Mouse (Mus musculus): ENCODE measurements around the gene Nxpe2. TPM values are rescaled to one million over a fixed set of nuclear protein-coding genes. Genes with fewer than 3 reads are reported as not detected.
A peak's percentile ranks its signal among the peaks of the same experiment; 100 is the strongest.
"Not testable (repeated sequence)": the region's sequence is repeated elsewhere in the genome, so short reads cannot be mapped to it uniquely, and the experiment has no call there.

The Nxpe2 gene
- polyA plus RNA-seq, 1 experiment from 2014 or later = 1.3 TPM

DNA sequence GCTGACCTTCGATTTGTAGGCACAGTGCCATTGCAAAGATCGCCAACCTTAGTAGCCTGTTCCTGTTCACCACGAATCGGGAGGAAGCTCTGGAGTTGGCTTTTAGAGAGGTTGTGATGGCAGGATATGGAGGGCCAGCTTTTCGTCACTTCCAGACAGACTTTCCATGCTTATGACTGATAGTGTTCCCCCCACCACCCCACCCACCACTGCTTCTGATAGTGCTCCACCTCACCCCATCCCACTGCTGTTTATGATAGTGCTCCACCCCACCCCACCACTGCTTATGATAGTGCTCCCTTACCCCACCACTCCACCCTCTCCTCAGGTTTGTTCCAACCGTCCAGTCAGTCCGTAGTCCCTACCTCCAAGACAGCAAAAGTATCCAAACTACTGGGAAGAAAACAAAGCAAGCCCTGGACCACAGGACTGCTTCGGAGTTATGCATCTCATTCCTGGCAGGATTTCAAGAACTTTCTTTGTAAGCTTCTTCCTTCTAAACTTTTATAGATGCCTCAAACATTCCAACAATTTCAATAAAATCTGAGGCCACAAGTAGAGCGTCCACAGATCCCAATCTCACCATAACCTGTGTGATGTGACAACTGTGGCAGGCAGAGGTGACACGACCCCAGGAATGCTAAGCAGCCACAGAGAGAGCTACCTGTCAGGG, 12.4 kb downstream of the Nxpe2 start:
- Histone ChIP-seq H3K4me3 (no peak overlapping the region), H3K9me3 (no peaks in the 10 kb centered on the region), H3K27me3 (ENCODE audit: poor library complexity, severe bottlenecking) (no peaks in the 10 kb centered on the region), H3K27ac (no peak overlapping the region), H3K4me1 (no peaks in the 10 kb centered on the region; the same call in 1 of the 2 replicates), H3K36me3 (replicated peaks) (no peaks in the 10 kb centered on the region)
- no peak for DNase-seq (ENCODE audit: extremely low spot score, low spot score)
- whole genome bisulfite sequencing = 92% methylated on average over 10 of the region's 10 CpGs

DNA sequence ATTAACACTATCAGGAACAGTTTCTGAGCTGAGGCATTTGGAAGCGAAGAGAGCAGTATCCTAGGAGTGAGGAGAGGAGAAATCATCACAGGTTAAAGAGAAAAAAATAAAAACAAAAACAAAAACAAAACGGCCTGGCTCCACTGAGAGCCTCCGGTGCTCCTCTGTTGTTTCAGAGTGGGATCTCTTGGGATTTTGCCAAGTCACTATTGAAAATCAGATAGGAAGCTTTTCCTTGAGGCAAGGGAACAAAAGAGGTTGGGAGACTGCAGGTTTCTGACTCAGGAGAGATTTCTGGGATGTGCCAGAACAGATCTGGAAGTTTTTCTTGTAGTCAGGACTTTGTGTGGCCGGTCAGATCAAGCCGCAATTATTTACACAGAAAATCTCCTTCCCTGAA, 13.7 kb downstream of the Nxpe2 start:
- no peak for DNase-seq (ENCODE audit: extremely low spot score, low spot score)
- H3K4me1 ChIP-seq = no peaks in the 10 kb centered on the region; the same call in 1 of the 2 replicates
- WGBS = 68% methylated on average over 5 of the region's 5 CpGs
- no peak overlapping the region for H3K4me3 ChIP-seq
- H3K36me3 ChIP-seq (replicated peaks) = no peaks in the 10 kb centered on the region
- no peak overlapping the region for H3K27ac ChIP-seq
- no peaks in the 10 kb centered on the region for H3K27me3 ChIP-seq (ENCODE audit: poor library complexity, severe bottlenecking)
- H3K9me3 ChIP-seq = no peaks in the 10 kb centered on the region

DNA sequence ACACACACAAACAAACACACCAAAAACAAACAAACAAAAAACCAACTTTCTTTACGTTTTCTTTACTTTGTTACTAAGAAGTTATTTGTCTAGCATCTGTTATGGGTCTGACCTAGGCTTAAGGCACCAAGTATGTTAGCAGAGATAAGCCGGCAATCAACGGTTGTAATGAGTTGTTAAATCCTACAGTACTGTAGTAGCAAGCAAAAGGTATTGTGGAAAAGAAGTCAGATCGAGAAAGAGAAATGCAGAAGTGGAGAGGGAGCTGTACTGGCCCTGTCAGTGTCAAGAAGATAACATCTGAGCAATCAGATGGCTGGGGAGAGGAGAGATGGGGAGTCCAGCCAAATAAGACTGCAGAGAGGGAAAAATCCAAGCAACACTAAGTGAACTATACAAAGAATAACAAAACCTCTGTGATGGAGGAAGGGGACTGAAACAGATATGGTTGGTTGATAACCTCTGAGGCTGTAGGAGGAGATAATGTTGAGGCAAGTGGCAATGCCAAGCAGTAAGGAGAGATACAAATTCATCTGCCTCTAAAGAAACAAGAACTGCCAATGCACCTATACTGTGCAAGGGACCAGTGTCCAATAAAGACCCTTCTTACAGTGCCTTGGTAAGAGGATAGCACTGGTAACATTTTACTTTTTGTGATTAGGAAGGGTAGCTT, 14.3 kb downstream of the Nxpe2 start:
- Histone ChIP-seq H3K9me3 (no peaks in the 10 kb centered on the region), H3K4me1 (no peaks in the 10 kb centered on the region; the same call in 1 of the 2 replicates), H3K27ac (no peak overlapping the region), H3K36me3 (replicated peaks) (no peaks in the 10 kb centered on the region), H3K27me3 (ENCODE audit: poor library complexity, severe bottlenecking) (no peaks in the 10 kb centered on the region), H3K4me3 (no peak overlapping the region)
- WGBS = 83% methylated on average over 4 of the region's 4 CpGs
- no peak for DNase-seq (ENCODE audit: extremely low spot score, low spot score)

DNA sequence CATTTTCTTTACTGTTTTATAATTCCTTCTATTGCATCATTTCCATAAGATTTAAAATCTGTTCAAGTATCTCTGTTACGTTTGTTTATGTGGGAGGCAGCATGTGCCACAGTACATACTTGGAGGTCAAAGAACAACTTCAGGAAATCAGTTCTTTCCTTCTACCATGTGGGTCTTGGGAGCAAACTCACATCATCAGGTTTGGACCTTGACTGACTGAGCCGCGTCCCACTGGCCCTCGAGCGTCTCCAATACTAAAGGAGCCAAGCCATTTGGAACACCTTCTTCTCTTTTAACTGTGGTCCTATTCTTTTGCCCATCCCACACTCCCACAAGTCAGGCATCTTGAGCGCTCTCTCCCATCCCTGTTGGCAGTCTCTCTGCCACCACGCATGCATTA, 23.7 kb downstream of the Nxpe2 start:
- no peak for DNase-seq (ENCODE audit: extremely low spot score, low spot score)
- Histone ChIP-seq H3K4me1 (0 out of 2 replicates have a peak, but pooled peaks cover 3% of the 10 kb centered on the region), H3K27me3 (ENCODE audit: poor library complexity, severe bottlenecking) (no peaks in the 10 kb centered on the region), H3K27ac (no peak overlapping the region), H3K4me3 (no peak overlapping the region), H3K36me3 (replicated peaks) (no peaks in the 10 kb centered on the region), H3K9me3 (no peaks in the 10 kb centered on the region)
- WGBS = 94% methylated on average over 7 of the region's 7 CpGs

DNA sequence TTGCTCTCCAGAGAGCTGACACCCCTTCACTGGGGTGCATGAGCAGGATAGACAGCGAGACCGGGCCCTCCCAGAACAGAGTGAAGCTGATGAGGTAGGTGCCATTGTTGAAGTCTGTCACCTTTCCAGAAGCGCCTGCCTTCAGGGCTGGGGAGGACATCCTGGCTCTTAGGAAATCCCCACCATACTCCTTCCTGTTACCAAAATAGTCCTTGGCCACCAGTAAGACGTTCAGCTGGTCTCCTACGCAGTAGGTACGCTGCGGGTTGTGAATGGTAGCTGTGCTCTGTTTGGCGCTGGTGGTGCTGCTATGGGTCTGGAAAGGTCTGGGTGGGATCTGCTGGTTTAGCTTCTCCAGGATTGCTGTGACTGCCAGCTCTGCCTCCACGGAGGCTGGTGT, 26.9 kb downstream of the Nxpe2 start:
- no peaks in the 10 kb centered on the region for H3K36me3 ChIP-seq (replicated peaks)
- DNase-seq (ENCODE audit: extremely low spot score, low spot score) = no peak
- peaks cover 9% of the 10 kb centered on the region; the same call in 1 of the 2 replicates for H3K4me1 ChIP-seq
- H3K27me3 ChIP-seq (ENCODE audit: poor library complexity, severe bottlenecking) = no peaks in the 10 kb centered on the region
- H3K4me3 ChIP-seq = no peak overlapping the region
- no peaks in the 10 kb centered on the region for H3K9me3 ChIP-seq
- no peak overlapping the region for H3K27ac ChIP-seq
- WGBS = 91% methylated on average over 9 of the region's 9 CpGs

DNA sequence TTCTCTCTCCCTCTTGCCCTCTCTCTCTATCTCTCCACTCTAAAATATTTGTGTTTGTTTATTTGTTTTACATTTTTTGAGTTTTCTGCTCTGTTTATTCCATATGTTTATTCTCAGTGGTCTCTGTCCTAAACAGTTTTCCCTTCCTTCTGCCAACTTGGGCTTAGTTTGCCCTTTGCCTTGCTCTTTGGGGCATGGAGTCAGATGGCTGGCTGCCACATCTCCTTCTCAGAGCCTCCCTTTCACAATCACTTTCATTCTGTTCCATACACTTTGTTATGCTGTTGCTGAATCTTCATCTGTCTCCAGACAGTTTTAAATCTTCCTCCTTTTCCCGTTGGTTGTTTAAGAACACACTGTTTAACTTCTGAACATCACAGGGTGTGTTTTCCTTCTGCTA, 37.4 kb downstream of the Nxpe2 start:
- Histone ChIP-seq H3K4me1 (peaks cover 13% of the 10 kb centered on the region), H3K27ac (no peak overlapping the region), H3K4me3 (no peak overlapping the region), H3K27me3 (ENCODE audit: poor library complexity, severe bottlenecking) (no peaks in the 10 kb centered on the region), H3K36me3 (replicated peaks) (no peaks in the 10 kb centered on the region), H3K9me3 (no peaks in the 10 kb centered on the region)
- no peak for DNase-seq (ENCODE audit: extremely low spot score, low spot score)
- 90% methylated on average over 1 of the region's 1 CpGs for WGBS

DNA sequence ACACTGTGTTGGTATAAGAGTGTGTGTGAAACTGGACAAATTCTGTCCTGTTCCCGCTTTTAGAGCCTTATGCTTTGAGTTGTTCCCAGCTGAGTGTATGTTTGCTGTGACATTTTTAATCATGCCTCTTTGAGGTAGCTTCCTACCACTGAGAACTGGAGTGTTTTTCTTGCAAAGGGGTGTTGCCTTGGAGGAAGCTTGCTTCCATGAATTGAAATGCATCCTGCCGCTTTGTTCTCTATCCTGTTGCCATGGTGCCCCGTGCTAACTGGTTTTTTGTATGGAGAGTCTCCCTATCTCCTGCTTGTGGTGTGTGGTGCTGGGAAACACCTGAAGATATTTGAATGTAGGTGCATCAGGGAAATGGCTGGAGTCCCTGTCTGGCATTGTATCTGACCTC, 39.1 kb downstream of the Nxpe2 start:
- Histone ChIP-seq H3K27me3 (ENCODE audit: poor library complexity, severe bottlenecking) (no peaks in the 10 kb centered on the region), H3K27ac (0 out of 2 replicates have a peak overlapping the region, but pooled peaks have one; percentile 31), H3K9me3 (no peaks in the 10 kb centered on the region), H3K36me3 (replicated peaks) (no peaks in the 10 kb centered on the region), H3K4me3 (no peak overlapping the region), H3K4me1 (peaks cover 13% of the 10 kb centered on the region)
- peak; percentile 24 for DNase-seq (ENCODE audit: extremely low spot score, low spot score)
- WGBS = 37% methylated on average over 3 of the region's 3 CpGs

DNA sequence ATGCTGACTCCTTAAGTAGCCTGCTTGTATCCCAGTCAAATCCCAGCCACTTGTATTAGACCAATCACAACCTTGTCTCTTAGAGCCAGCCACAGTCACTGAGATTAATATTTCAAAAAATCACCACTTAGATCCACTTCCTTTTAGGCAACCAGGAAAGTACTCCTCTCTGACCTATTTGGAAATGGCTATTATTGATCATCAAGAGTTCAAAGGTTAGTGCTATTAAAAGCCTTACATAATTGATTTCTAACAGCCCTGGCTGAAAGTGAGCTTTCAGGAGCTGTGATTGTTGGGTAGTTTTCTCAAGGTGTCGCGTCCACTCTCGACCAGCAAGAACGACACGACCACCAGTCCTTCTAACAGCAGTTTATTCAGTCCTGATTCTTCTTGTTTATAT, 42.0 kb downstream of the Nxpe2 start:
- WGBS = 97% methylated on average over 5 of the region's 5 CpGs
- Histone ChIP-seq H3K4me3 (no peak overlapping the region), H3K27me3 (ENCODE audit: poor library complexity, severe bottlenecking) (no peaks in the 10 kb centered on the region), H3K4me1 (peaks cover 13% of the 10 kb centered on the region), H3K36me3 (replicated peaks) (no peaks in the 10 kb centered on the region), H3K9me3 (no peaks in the 10 kb centered on the region), H3K27ac (no peak overlapping the region)
- no peak for DNase-seq (ENCODE audit: extremely low spot score, low spot score)

DNA sequence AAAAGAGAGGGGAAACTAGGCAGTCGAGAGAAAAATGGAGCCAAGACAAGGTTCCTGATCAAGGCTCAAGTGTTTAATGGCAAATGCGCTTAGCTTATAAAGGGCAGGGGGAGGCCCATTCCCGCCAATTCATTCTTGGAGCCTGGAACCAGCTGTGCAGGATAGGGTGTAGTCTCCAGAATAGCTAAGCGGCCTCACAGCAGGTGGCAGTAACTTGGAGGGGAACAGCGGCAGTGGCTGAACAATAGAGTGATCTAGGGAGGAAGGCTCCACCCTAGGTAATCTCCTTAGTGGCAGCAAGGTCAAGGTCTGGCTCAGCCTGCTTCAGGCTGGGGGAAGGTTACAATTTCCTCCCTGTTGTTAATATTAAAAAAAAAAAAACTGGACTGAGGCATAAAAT, 49.7 kb downstream of the Nxpe2 start:
- H3K27me3 ChIP-seq (ENCODE audit: poor library complexity, severe bottlenecking); H3K9me3 ChIP-seq; H3K36me3 ChIP-seq (replicated peaks); H3K4me3 ChIP-seq; H3K27ac ChIP-seq; DNase-seq (ENCODE audit: extremely low spot score, low spot score); H3K4me1 ChIP-seq: not testable (repeated sequence)
- WGBS = 8% methylated on average over 5 of the region's 5 CpGs

DNA sequence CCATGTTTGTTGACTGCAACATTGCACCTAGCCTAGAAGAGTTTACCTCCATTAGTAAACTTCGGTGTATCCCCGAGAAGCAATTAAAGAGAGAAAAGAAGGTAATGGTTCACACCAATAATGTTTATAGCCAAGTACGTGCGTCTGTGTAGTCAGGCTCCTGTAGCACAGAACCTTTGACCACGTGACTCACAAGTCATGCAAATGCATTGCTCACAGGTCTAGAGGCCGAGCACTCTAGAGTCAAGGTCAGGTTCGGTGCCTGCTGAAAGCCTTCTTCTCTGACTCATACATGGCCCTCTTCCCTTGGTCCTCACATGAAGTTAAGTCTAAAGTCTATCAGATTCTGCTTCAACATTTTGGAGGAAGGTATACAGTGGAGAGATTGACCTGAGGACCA, 54.3 kb downstream of the Nxpe2 start:
- no peak overlapping the region for H3K4me3 ChIP-seq
- H3K4me1 ChIP-seq = peaks cover 5% of the 10 kb centered on the region
- H3K9me3 ChIP-seq = no peaks in the 10 kb centered on the region
- DNase-seq (ENCODE audit: extremely low spot score, low spot score) = no peak
- WGBS = 91% methylated on average over 7 of the region's 7 CpGs
- H3K27ac ChIP-seq = no peak overlapping the region
- H3K27me3 ChIP-seq (ENCODE audit: poor library complexity, severe bottlenecking) = no peaks in the 10 kb centered on the region
- H3K36me3 ChIP-seq (replicated peaks) = no peaks in the 10 kb centered on the region

DNA sequence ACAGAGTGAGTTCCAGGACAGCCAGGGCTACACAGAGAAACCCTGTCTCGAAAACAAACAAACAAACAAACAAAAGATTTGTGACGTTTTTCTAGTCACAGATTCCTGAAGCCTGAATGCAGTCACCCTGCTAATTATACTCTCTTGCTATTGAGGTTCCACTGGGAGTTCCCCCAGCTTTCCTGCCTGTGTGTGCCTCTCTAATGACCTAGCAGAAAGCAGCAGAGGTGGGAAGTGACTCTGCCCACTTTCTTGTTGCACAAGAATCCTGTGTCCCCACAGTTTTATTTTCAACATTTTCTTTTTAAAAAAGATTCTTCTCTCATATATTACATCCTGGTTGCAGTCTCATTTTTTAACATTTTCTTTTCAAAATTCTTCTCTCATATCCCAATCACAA, 58.5 kb downstream of the Nxpe2 start:
- WGBS = 73% methylated on average over 2 of the region's 2 CpGs
- H3K27me3 ChIP-seq (ENCODE audit: poor library complexity, severe bottlenecking) = no peaks in the 10 kb centered on the region
- H3K27ac ChIP-seq = no peak overlapping the region
- no peaks in the 10 kb centered on the region for H3K9me3 ChIP-seq
- no peaks in the 10 kb centered on the region for H3K36me3 ChIP-seq (replicated peaks)
- H3K4me1 ChIP-seq = no peaks in the 10 kb centered on the region
- DNase-seq (ENCODE audit: extremely low spot score, low spot score) = no peak
- H3K4me3 ChIP-seq = no peak overlapping the region

DNA sequence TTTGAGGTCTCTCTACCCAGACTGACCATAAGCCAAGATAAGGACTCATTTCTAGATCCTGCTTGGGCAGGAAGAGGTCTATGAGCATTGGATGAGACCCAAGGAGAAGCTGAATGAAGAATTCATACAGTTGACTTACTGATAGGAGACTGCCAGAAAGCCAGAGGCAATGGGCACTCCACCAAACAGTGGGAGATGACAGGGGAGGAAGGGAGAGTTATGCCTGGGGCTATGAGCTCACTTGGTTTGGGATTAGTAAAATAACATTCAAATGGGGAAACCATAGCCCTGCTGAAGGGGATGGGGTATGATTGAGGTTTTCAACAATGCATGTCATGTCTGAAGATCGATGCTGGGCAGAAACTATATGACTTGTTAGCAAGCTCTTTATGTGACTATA, 63.0 kb downstream of the Nxpe2 start:
- no peaks in the 10 kb centered on the region for H3K36me3 ChIP-seq (replicated peaks)
- H3K4me1 ChIP-seq = no peaks in the 10 kb centered on the region
- no peaks in the 10 kb centered on the region for H3K27me3 ChIP-seq (ENCODE audit: poor library complexity, severe bottlenecking)
- no peaks in the 10 kb centered on the region for H3K9me3 ChIP-seq
- H3K4me3 ChIP-seq = no peak overlapping the region
- no peak overlapping the region for H3K27ac ChIP-seq
- DNase-seq (ENCODE audit: extremely low spot score, low spot score) = no peak
- 89% methylated on average over 1 of the region's 1 CpGs for WGBS

DNA sequence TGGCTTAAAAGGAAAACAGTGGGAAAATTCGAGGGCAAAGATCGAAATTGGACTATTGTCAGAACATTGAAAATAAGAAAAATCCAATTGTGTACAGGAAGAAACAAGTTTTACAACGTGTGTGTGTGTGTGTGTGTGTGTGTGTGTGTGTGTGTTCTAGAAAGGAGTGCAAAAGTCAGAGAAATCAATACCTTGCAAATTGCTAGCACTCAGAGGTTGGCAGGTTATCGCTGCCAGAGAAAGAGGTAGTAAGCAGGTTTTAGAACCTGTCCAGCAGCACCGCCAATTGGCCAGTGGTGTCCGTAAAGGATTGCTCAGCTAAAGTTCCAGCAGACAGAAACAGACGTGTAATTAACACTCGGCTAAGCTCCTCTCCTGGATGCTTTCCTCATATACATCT, 69.0 kb downstream of the Nxpe2 start:
- DNase-seq (ENCODE audit: extremely low spot score, low spot score) = no peak
- WGBS = 89% methylated on average over 8 of the region's 8 CpGs
- Histone ChIP-seq H3K9me3 (no peaks in the 10 kb centered on the region), H3K4me1 (no peaks in the 10 kb centered on the region), H3K27ac (no peak overlapping the region), H3K27me3 (ENCODE audit: poor library complexity, severe bottlenecking) (no peaks in the 10 kb centered on the region), H3K4me3 (no peak overlapping the region), H3K36me3 (replicated peaks) (no peaks in the 10 kb centered on the region)
